Mouse (Mus musculus): ENCODE data around the gene Casz1.

Casz1 gene

DNA sequence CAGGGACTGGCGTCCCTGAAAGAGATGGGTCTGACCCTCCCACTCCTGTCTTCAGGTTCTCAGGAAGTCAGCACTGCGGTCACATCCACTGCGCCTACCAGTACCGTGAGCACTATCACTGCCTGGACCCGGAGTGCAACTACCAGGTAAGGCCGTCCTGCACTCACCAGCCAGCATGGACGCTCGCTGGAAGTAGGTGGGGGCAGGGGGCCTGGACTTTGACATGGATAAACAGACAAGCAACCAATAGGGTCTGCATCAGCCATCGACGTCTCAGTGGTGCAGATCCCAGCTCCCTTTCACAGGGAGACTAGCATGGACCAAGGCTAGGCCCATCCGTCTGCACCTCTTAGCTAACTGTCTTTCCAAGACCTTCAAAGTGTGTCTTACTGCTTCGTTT is 131.9 kb downstream of the Casz1 start:
- DNase-seq (ENCODE audit: low spot score), result no peak

DNA sequence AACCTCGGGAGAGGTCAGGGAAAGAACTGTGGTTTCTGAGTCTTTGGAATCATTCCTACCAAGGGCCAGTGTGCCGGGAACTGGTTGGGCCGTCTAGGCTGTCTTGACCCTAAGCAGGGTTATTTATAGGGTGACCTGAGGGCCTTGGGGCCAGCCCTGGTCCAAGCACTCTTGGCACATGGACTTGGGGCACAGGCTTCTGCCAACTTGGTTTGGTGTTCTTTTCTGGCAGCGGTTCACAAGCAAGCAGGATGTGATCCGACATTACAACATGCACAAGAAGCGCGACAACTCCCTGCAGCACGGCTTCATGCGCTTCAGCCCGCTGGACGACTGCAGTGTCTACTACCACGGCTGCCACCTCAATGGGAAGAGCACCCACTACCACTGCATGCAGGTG is 132.5 kb downstream of the Casz1 start:
- no peak for DNase-seq (ENCODE audit: low spot score)

DNA sequence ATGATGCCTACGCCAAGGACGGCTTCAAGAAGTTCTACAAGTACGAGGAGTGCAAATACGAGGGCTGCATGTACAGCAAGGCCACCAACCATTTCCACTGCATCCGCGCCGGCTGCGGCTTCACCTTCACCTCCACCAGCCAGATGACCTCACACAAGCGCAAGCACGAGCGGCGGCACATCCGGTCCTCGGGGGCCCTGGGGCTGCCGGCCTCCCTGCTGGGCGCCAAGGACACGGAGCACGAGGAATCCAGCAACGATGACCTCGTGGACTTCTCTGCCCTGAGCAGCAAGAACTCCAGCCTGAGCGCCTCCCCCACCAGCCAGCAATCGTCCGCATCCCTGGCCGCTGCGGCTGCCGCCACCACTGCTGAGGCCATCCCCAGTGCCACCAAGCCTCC is 134.3 kb downstream of the Casz1 start:
- no peak for DNase-seq (ENCODE audit: low spot score)

DNA sequence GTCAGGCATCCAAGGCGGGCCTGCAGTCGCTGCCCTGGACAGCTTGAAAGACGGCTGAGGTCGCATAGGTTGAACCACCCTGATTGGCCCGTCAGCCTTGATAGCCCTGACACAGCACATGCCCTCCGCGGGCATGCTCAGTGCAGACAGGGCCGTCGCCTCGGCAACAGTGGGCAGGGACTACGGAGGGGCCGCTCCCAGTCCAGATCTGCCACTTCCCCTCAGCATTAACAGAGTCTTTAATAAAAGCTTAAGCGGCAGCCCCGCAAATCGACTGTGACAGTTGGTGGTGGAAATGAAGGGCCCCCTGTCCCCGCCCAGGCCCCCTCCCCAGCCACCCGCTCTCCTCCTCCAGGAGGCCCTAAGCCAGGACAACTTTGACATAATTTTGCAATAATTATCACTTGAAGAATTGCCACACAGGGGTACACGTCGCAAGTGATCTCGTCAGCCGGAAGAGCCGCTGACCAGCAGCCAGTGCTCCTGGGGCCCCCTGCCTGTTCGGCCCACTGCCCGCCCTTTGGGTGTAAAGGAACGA is 136.5 kb downstream of the Casz1 start:
- peak; percentile 95 for DNase-seq (ENCODE audit: low spot score)

DNA sequence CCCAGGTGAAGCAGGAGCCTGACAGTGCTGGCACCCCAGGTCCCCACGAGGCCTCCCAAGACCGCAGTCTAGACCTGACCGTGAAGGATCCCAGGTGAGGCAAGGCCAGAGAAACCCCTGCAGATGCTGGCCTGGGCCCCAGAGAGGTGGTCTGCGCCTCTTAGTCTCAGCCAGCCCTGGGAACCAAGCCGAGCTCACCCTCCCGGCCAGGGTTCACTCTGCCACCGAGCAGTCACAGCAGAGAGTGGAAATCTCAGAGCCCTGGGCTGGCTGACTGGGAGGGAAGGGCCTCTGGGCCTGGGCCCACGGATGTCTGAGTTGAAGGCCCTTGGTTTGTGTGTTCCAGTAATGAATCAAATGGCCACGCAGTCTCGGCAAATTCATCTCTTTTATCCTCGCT is 137.1 kb downstream of the Casz1 start:
- DNase-seq (ENCODE audit: low spot score), result peak; percentile 66

DNA sequence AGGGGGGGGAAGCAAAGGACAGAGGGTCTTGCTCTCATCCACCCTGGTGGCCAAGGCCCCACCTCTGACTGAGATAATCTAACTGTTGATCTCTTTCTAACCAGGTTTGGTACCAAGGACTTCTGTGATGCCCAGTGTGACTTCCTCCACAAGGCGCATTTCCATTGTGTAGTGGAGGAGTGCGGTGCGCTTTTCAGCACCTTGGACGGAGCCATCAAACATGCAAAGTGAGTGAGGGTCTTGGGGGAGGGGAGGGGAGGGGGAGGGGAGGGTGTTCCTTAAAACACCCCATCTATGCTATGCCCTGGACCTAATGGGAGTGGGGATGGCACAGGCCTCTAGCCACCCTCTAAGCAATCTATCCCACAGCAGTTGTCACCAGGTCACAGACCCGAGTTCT is 138.9 kb downstream of the Casz1 start:
- DNase-seq (ENCODE audit: low spot score), result no peak

DNA sequence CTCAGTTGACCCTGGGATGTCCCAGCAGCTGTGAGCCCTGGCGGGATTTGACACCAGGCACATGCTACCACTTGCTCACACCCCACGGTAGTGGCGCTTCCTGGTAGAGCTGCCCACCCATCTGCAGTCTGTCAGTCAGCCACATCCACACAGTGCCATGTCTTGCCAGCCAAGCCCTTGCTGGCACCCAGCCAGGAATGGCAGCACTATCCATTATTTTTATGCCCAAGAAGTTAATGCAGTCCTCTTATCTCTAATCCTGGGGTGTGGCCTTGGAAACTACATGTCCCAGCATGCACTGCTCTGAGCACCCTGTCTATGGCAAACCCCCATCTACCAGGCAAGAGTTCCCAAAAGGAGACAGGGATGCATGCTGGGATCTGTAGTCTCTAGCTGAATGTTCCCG is 141.2 kb downstream of the Casz1 start:
- peak; percentile 10 for DNase-seq (ENCODE audit: low spot score)

DNA sequence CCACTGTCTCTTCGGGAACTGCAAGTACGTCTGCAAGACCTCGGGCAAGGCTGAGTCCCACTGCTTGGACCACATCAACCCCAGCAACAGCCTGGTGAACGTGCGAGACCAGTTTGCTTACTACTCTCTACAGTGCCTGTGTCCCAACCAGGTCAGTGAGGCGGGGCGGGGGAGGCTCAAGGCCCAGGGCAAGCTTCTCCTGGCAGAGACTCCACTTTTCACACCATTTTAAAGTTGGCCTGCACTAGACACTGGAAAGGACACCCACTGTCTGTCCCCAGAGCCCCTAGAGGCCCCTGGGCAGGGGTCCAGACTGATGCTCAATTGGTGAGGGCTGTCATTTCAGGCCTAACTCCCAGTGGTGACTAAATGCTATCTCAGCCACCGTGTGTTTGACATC is 141.8 kb downstream of the Casz1 start:
- no peak for DNase-seq (ENCODE audit: low spot score)

DNA sequence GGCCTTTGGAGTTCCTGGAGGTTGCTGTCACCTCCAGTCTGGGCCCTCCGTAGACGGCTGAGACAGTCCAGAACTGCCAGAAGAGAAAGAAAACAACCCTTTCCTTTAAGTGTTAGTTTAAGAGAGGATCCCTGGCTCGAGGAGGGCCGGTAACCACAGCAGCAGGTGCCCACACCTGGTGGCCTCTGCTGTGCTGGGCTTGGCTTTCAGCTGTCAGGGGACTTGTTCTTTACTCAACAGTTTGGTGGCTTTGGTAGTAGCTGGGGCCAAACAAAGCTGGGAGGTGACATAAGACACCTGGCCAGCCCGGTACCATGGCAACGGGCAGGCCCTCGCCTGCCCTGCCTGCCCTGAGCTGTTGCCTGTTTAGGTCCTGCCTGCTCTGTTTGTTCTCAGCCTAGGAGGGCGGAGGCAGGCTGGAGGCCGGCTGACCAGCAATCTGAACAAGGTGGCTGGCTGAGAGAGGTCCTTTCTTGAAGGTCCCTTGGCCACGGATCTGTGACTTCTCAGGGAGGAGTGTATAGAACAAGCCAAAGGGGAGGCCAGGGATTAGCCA is 143.7 kb downstream of the Casz1 start:
- peak; percentile 6 for DNase-seq (ENCODE audit: low spot score)

DNA sequence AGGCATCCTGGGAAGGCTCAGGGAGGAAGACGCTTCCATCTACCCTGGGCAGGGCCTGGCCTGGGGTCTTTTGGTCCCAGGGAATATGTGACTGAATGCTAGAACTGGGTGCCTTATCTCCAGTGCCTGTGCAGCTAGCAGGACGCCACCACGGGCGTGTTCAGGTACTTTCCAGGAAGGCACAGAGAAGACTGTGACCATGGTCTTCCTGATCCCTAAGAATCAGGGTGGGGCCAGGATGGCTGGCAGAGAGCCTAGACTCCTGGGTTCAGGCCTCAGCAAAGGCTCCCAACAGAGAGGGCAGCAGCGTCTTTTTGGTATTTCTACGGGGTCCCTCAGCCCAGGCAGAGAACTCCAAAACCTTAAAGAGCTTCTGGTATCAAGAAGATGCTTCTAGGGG is 146.3 kb downstream of the Casz1 start:
- no peak for DNase-seq (ENCODE audit: low spot score)

DNA sequence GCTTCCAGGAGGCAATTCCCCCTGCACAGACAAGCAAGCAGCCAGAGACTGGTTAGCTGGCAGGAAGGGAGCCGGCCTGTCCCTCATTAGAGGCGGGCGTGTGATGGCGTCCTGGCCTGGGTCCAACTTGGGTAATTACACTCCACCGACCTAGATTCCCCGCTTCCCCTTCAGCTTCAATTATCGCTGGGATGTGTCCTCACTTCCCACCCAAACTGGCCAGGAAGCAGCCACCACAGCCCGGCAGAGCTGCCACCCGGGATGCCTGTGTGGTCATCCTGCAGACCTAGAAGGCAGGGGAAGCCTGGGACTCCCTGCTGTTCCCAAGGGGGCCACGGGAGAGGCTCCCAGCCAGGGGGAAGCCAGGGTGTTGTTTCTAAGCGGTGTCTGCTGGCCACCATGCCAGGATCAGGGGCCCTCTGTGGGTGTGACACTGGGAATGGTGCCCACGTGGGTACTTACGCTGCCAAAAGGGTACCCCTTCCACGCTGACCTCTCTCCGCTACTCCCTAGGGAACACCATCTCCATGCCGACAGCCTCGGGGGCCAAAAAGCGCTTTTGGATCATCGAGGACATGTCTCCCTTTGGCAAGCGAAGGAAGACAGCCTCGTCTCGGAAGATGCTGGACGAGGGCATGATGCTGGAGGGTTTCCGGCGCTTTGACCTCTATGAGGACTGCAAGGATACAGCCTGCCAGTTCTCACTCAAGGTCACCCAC is 146.9 kb downstream of the Casz1 start:
- DNase-seq (ENCODE audit: low spot score), result peak; percentile 96

DNA sequence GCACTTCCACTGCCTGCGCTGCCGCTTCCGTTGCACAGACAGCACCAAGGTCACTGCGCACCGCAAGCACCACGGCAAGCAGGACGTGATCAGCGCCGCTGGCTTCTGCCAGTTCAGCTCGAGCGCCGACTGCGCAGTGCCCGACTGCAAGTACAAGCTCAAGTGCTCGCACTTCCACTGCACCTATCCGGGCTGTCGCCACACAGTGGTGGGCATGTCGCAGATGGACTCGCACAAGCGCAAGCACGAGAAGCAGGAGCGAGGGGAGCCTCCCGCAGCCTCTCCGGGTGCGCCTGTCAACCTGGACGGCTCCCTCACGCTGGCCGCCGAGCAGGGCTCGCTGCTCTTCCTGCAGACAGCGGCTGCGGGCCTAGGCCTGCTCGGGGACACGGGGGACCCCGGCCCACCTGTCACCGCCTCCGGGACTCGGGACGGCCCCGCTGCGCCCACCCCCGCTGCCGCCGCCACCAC is 147.6 kb downstream of the Casz1 start:
- DNase-seq (ENCODE audit: low spot score), result peak; percentile 64

DNA sequence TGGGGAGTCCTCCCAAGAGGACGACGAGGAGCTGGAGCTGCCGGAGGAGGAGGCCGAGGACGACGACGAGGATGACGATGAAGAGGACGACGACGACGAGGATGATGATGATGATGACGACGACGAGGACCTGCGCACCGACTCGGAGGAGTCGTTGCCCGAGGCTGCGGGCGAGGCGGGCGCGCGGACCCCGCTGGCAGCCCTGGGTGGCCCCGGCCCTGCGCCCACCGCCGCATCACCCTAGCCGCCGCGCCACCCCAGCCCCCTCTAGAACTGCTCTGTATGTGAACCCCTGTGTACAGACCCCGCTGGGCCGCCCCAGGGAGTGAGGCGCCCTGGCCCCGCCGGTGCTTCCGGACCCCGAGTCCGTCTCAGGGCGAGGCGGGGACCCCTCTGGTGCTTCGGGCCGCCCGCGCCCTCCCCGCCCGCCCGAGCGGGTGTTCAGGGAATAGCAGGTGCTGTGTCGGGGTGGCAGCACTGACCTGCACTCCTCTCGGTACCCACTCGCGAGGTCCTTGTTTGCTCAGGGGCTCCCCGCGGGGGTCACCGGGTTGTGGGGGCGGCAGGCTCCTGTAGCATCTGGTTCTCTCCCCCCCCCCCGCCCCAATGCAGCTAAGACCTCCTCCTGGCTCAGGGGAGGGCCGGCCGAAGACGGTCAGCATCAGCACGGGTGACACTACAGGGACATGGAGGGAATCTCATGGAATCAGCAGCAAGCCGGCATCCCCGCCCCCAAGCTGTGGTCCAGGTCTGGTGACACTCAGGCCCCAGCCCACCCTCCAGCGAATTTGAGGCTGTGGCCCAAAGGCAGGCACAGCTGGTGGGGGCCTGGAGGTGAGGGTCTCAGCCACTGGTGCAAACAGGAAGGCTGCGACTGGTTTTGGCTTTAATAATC is 148.3 kb downstream of the Casz1 start:
- DNase-seq (ENCODE audit: low spot score), result peak; percentile 54

DNA sequence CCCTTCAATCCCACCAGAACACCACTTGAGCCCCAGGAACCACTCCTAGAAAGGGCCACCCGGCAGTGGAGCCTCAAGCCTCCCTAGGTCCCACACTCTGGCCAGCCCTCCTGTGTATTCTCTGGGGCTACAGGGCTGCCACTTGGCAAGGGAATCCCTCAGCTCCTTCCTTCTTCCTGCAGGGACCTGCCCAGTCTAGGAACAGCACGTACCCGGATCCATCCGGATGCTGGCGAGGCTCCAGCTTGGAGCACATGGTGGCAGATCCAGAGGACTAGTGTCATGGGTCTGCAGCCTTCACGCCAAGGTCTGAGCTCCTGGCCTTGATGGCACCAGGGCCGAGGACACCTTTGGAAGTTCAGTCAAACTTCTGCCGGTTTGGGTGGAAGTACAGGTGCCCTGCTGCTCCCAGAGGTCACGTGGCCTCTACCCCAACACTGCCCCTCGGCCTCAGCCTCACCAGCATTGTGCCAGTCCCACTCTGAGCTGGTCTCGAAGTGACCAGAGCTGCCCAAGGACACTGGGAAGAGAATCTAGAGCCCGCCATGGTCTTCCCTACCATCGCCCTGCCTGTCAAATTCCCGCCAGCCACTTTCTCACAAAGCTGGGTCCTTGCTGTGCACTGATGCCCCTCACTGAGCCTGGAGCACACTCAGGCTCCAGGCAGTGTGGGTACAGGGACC is 151.0 kb downstream of the Casz1 start:
- DNase-seq (ENCODE audit: low spot score), result peak; percentile 2

DNA sequence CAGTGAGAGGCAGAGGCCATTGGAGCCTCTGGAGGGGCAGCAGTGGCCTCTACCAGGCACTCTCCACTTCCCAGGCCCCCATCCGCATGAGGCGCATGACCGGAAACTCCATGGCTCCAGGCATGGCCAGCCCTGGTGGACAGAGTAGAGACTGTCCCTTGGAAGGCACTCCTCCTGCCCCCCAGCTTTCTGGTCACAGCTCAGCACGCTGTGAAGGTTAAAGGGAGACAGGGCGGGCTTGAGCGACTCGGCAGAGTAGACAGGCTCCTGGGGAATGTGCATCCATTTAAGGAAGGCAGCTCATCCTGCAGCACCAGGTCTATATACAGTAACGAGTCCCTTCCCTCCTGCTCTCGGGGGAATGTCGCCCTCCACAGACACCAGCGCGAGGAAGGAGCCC is 155.8 kb downstream of the Casz1 start:
- no peak for DNase-seq (ENCODE audit: low spot score)

DNA sequence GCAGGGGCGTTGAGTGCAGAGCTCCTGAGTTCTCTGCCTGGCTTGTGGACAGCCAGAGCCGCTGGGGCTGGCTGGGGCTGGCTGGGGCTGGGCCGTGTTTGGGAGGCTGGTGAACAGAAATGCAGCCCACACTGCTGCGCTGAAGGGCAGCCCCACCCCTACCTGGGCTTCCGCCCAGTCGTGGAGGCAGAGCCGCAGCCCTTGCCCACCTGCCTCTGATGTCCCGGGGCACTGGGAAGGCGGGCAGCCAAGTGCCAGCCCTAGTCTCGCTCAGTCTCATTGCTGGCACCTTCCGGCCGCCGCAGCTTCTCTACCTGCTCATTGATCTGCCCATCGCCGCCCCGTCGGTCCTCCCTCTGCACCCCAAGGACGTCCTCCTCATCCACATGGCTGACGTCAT is 156.9 kb downstream of the Casz1 start:
- no peak for DNase-seq (ENCODE audit: low spot score)

DNA sequence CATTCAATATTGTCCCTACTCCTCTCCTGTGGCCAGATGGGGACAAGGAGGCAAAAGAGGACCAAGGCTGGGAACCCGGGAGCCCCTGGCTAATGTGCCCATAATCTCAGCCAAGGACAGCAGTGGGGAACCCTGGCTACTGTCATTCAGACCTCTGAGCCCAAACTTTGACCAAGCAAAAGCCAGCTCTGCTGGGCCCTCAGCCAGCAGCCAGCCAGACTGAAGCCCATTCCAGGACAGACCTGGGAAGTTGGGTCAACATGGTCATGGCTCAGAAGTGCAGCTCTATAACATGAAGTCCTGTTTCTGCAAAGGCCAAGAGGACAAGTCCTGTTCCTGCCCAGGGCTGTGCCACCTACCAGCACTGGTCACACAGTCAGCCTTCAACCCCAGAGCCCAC is 157.9 kb downstream of the Casz1 start:
- DNase-seq (ENCODE audit: low spot score), result no peak

DNA sequence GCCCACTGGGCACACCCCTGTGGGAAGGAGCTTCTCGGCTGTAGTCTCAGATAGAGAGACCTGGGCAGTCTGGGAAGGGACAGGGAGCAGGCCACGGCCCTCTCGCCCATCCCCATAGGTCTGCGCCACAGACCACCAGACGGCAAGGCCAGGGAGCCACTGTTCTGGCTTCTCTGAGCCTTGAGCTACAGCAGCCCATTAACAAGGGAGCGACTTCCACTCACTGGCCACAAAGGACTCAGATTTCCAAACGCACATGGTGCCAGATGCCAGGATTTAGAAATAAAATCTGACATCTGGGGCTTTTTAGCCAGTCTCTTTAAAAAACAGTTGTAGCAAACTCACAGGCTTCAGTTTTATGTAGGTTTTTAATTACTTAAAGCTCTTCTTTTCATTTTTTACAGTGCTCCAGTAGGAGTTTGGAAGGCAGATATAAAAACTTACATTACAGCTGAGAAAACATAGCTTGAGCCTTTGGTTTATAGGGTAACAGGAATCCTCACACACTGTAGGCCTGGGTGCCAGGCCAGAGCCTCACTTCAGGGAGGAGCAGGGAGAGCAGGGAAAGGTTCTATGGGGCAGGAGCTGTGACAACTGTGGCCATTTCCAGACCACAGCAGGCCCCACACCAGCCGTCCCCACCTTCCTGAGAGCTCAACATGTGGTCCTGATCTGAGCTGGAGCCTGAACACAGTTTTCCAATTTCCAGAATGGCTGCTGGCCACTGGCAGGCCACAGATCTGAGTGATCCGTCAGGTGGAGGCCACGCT is 160.5 kb downstream of the Casz1 start:
- no peak for DNase-seq (ENCODE audit: low spot score)

DNA sequence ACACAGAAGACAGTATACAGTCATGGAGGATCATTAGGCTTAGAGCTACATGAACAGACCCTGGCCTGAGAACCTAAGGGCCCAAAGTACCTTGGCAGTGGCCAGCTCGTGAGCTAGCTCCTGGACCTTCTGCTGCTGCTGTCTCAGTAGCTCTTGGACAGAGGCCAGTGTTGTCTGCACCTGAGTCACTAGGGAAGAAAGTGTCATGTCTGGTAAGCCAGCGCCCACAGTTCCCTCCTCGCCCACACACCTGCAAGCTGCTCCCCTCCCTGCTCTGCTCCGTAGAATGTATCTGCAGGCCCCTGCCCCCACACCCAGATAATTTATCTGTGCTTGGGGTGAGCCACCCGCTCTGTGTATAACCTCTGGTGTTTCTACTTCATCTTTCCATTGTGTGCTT is 161.9 kb downstream of the Casz1 start:
- DNase-seq (ENCODE audit: low spot score), result no peak

DNA sequence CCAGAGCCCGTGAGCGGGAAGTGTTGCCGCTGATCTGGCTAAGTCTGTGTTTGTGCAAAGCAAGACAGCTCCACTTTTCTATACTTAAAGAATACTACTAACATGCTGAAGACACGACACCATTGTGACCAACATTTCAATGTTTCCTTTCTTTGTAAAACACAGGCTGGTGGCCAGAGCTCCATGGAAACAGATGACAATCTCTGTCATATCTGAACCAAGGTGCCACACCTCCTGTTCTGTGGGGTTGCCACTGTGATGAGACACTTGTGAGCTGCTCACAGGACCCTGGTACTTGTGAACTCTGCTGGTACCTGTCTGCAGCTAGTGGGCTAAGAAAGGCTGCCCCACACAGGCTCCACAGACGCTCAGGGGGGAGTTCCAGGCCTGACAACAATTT is 164.6 kb downstream of the Casz1 start:
- no peak for DNase-seq (ENCODE audit: low spot score)

DNA sequence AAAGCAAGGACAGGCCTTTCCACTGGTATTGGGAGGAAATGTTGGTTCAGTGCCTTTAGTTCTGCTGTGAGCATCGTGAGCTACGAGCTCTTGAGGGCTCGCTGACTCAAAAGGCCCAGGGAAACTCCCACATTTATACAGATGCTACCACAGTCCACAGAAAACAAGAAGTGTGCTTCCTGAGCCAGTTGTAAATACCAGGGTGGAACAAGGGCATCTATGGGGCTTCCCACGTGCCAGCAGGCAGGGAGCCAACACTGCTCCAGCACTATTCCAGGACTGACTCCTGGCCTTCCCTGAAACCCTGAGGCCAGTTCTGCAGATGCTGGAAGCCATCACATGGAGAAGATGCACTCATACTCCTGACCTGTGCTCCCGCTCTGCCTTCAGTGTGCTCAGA is 165.4 kb downstream of the Casz1 start:
- DNase-seq (ENCODE audit: low spot score), result no peak
